Mouse (Mus musculus) cerebellum, postnatal 4 days (tissue): ENCODE results near the gene Tead2.

Experiments used
- DNase-seq, 2 experiments: peaks; one replicate each; pipeline ENCODE4 v3.0.0; 2022; ENCODE audit warnings: low spot score in 2 of 2, mixed read lengths in 1 of 2

Tead2 gene

GRCm38 (mm10) chr7:45191803-45192363, 23.7 kb upstream of the Tead2 start:
- peak in 1 of 2 experiments; percentile 56 for DNase-seq

GRCm38 (mm10) chr7:45192585-45193310, 22.8 kb upstream of the Tead2 start:
- DNase-seq = no peak

GRCm38 (mm10) chr7:45193406-45193805, 22.1 kb upstream of the Tead2 start:
- no peak for DNase-seq

GRCm38 (mm10) chr7:45193871-45194785, 21.4 kb upstream of the Tead2 start:
- DNase-seq = no peak

GRCm38 (mm10) chr7:45195341-45196175, 20.0 kb upstream of the Tead2 start:
- DNase-seq = no peak

GRCm38 (mm10) chr7:45196176-45196535, 19.4 kb upstream of the Tead2 start:
- no peak for DNase-seq

- no peak for DNase-seq
These were observed 18.6 kb upstream of the Tead2 start for GRCm38 (mm10) chr7:45196994-45197393.

- DNase-seq = peak; percentile 62 to 81
These were observed 17.1 kb upstream of the Tead2 start for GRCm38 (mm10) chr7:45198435-45198834.

GRCm38 (mm10) chr7:45198961-45199360, 16.6 kb upstream of the Tead2 start:
- DNase-seq = no peak

- no peak for DNase-seq
These were observed 12.9 kb upstream of the Tead2 start for GRCm38 (mm10) chr7:45202654-45203053.

- peak; percentile 80 to 91 for DNase-seq
These were observed 11.0 kb upstream of the Tead2 start, which contains the start of gene Ccdc155 for GRCm38 (mm10) chr7:45204380-45205143. Ccdc155 (minus strand) TSS chr7:45204892.

- no peak for DNase-seq
These were observed 7.3 kb upstream of the Tead2 start for GRCm38 (mm10) chr7:45208260-45208659.

GRCm38 (mm10) chr7:45211070-45211469, 4.5 kb upstream of the Tead2 start:
- no peak for DNase-seq

GRCm38 (mm10) chr7:45211851-45212251, 3.7 kb upstream of the Tead2 start, which contains the start of gene Dkkl1:
Dkkl1 (minus strand) TSS chr7:45212147.
- no peak for DNase-seq

GRCm38 (mm10) chr7:45212356-45212755, 3.2 kb upstream of the Tead2 start:
- DNase-seq = no peak

GRCm38 (mm10) chr7:45213708-45214107, 1.8 kb upstream of the Tead2 start:
- DNase-seq = no peak

- peak; percentile 70 to 89 for DNase-seq
These were observed 1.1 kb downstream of the Tead2 start for GRCm38 (mm10) chr7:45216442-45217183.

GRCm38 (mm10) chr7:45221680-45222079, 6.1 kb downstream of the Tead2 start:
- no peak for DNase-seq

GRCm38 (mm10) chr7:45224826-45225225, 9.3 kb downstream of the Tead2 start:
- DNase-seq = no peak

- DNase-seq = no peak
These were observed 10.9 kb downstream of the Tead2 start for GRCm38 (mm10) chr7:45226421-45226820.
